Mouse (Mus musculus) liver, embryonic 13.5 days (tissue): ENCODE results near the gene Limch1. TPM values are rescaled to one million over a fixed set of nuclear protein-coding genes. Genes with fewer than 3 reads are reported as not detected.

ENCODE experiments used
- ATAC-seq: fragments of 200-750 bp; cut with Nextera tagmentation; 2 replicates; pipeline ENCODE4 v1.8.0; 2017; ENCODE audit warnings: low read depth, mild to moderate bottlenecking, moderate number of reproducible peaks, moderate library complexity
- DNase-seq: peaks from one replicate; pipeline ENCODE4 v3.0.0; 2022
- H3K27ac ChIP-seq: fragments of 300-500 bp; sonication (generic); 2 replicates; pipeline ENCODE4 v1.5.1; 2015; ENCODE audit warnings: moderate library complexity, mild to moderate bottlenecking, inconsistent platforms
- H3K27me3 ChIP-seq: fragments of 300-500 bp; sonication (generic); 2 replicates; pipeline ENCODE4 v1.6.1; 2015; ENCODE audit warnings: mild to moderate bottlenecking, inconsistent platforms
- H3K36me3 ChIP-seq: fragments of 300-500 bp; sonication (generic); 2 replicates; pipeline ENCODE4 v1.6.1; 2015; ENCODE audit warnings: mild to moderate bottlenecking, inconsistent platforms
- H3K4me1 ChIP-seq: fragments of 300-500 bp; sonication (generic); replicated peaks from 2 replicates; pipeline ENCODE4 v1.6.1; 2015; ENCODE audit warnings: inconsistent platforms
- H3K4me2 ChIP-seq: fragments of 300-500 bp; sonication (generic); 2 replicates; pipeline ENCODE4 v1.6.1; 2015; ENCODE audit warnings: inconsistent platforms, mild to moderate bottlenecking, moderate library complexity
- H3K4me3 ChIP-seq: fragments of 300-500 bp; sonication (generic); replicated peaks from 2 replicates; pipeline ENCODE4 v1.5.1; 2015; ENCODE audit warnings: mild to moderate bottlenecking, inconsistent platforms
- H3K9ac ChIP-seq: fragments of 300-500 bp; sonication (generic); 2 replicates; pipeline ENCODE4 v1.6.1; 2015; ENCODE audit warnings: mild to moderate bottlenecking, inconsistent platforms
- H3K9me3 ChIP-seq: fragments of 300-500 bp; sonication (generic); replicated peaks from 2 replicates; pipeline ENCODE4 v1.6.1; 2016; ENCODE audit warnings: inconsistent platforms
- WGBS: fragments of 180-500 bp; shearing (Covaris S2); methylation state at CpG from one replicate; pipeline ENCODE4 v1.1.7; 2015; ENCODE audit not compliant: insufficient replicate concordance; 5-methylcytosine and 5-hydroxymethylcytosine counted together
- microRNA-seq: library from miRNA; unstranded; fragments of <30 nt; microRNA quantifications from one replicate; pipeline ENCODE4, GENCODE M21; 2016
- polyA plus RNA-seq: library from polyadenylated mRNA; unstranded; fragments of >200 nt; fragmentation: Nextera tagmentation; extraction: Ambion mirVana; gene quantifications from 2 replicates; pipeline ENCODE4 v1.2.1, GENCODE M21; 2015

Gene Limch1
- polyA plus RNA-seq, 1 experiment from 2014 or later: 2.3 TPM

DNA sequence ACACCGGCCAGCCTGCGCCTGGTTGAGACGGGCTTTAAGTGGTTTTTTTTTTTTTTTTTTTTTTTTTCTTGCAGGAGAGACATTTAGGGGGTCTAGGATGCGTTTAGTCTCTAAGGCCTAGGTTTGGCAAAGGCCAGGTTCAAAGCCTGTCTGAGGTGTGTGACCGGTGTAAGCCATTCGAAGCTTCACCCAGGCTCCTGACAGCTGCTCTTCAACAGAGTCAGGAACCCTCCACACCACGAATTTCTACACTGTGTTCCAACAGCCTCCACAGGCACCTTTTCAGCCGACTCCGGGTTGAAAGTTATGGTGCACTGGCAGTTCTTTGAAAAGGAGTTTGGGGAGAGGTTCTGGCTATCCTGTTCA lies 355.8 kb downstream of the Limch1 start:
- H3K9ac ChIP-seq: no peak overlapping the region
- H3K4me1 ChIP-seq: no peaks in the 10 kb centered on the region
- H3K27ac ChIP-seq: no peak overlapping the region
- DNase-seq (no peak), ATAC-seq (no peak)
- H3K36me3 ChIP-seq: no peaks in the 10 kb centered on the region
- WGBS: 5% methylated on average over 9 of the region's 9 CpGs
- no peak overlapping the region for H3K4me2 ChIP-seq
- no peak overlapping the region for H3K4me3 ChIP-seq
- H3K27me3 ChIP-seq: peaks cover 94% of the 10 kb centered on the region
- no peaks in the 10 kb centered on the region for H3K9me3 ChIP-seq

- Histone ChIP-seq H3K4me2 (no peak overlapping the region), H3K9me3 (no peaks in the 10 kb centered on the region), H3K4me1 (no peaks in the 10 kb centered on the region), H3K4me3 (no peak overlapping the region), H3K27ac (no peak overlapping the region), H3K36me3 (no peaks in the 10 kb centered on the region), H3K27me3 (peaks cover 88% of the 10 kb centered on the region), H3K9ac (no peak overlapping the region)
- WGBS: 4% methylated on average over 28 of the region's 28 CpGs
- ATAC-seq (no peak), DNase-seq (no peak)
Measured at GRCm38 (mm10) chr5:67101793-67102600, 356.4 kb downstream of the Limch1 start.

DNA sequence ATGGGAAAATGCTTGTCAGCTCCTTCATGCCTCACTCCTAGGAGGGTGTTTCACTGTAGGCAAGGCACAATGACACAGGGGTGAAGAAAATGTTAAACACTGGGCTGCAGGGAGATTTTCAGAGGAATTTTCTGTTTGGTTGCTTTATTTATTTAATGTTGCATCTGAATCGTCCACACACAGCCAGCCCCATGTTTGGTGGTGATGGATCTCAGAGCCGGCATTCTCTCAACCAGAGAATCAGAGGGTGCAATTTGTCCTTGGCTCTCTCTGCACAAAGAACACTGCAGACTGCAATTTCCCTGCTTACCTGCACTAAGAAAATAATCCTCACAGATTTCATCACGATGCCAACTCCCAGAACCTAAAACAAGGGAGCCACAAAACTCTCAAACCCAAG lies 357.4 kb downstream of the Limch1 start:
- Histone ChIP-seq H3K4me2 (no peak overlapping the region), H3K36me3 (no peaks in the 10 kb centered on the region), H3K4me3 (no peak overlapping the region), H3K9ac (no peak overlapping the region), H3K27ac (no peak overlapping the region), H3K4me1 (no peaks in the 10 kb centered on the region), H3K27me3 (peaks cover 78% of the 10 kb centered on the region), H3K9me3 (no peaks in the 10 kb centered on the region)
- 19% methylated on average over 3 of the region's 3 CpGs for WGBS
- ATAC-seq (no peak), DNase-seq (no peak)

GRCm38 (mm10) chr5:67106261-67106660 lies 360.6 kb downstream of the Limch1 start:
- WGBS: 61% methylated on average over 2 of the region's 2 CpGs
- Histone ChIP-seq H3K27me3 (peaks cover 48% of the 10 kb centered on the region), H3K9ac (no peak overlapping the region), H3K27ac (no peak overlapping the region), H3K4me1 (no peaks in the 10 kb centered on the region), H3K36me3 (no peaks in the 10 kb centered on the region), H3K4me3 (no peak overlapping the region), H3K9me3 (no peaks in the 10 kb centered on the region), H3K4me2 (no peak overlapping the region)
- ATAC-seq: no peak
- DNase-seq: no peak

Small RNA genes within 50 kb of the gene (microRNA-seq; reads per million reads assigned to microRNA genes)
- not detected for gene Gm23841

Other genes with a start within 250 kb of the Limch1 start
- 4.1 and 4.3 TPM in 2 replicates for gene Apbb2, start 127.0 kb upstream of the Limch1 start, polyA plus RNA-seq
- gene Uchl1, start 69.7 kb upstream of the Limch1 start, polyA plus RNA-seq: 1.7 and 2.5 TPM in 2 replicates